Mouse (Mus musculus): Measurements from ENCODE around the gene Mical3.

GRCm38 (mm10) chr6:121067426-121068086, 63.2 kb downstream of the Mical3 start:
- TF ChIP-seq POLR2A (IDR thresholded peaks at IDR 0.05; ENCODE audit: control insufficient read depth, extremely low read depth, insufficient read depth, low read length, poor library complexity) (no peak), CTCF (IDR thresholded peaks at IDR 0.05; ENCODE audit: borderline replicate concordance, control insufficient read depth, extremely low read depth, insufficient read depth, low read length, poor library complexity) (no peak)

All from thymus, adult 2 months (tissue).